In genomic region chr5:119766372-119766771, GRCm38 (mm10) we compare ENCODE assay signal across 16 mouse cellular contexts.
"Had no signal": no experiment of that assay in that cellular context is flagged by ENCODE, and none has a peak within 500 bp of the region (broad histone marks: within the 10 kb centered on the region; RNA-seq: fewer than 3 reads in every experiment).

No protein-coding gene starts in this region.

- ATAC-seq: inflammation-experienced regulatory T-cells, adult 6 months had no signal

- H3K4me2 ChIP-seq: limb, embryonic 12.5 days; liver, embryonic 13.5 days; midbrain, embryonic 11.5 days had no signal

- H3K9me3 ChIP-seq: limb, embryonic 12.5 days; liver, embryonic 13.5 days had no signal

- H3K4me3 ChIP-seq: left cerebral cortex, adult 2 months; limb, embryonic 12.5 days; liver, embryonic 13.5 days had no signal

- H3K9ac ChIP-seq: limb, embryonic 12.5 days; liver, embryonic 13.5 days had no signal

- DNase-seq: kidney, adult 11 months; kidney, adult 8-10 months; kidney, postnatal 25 days; layer of hippocampus, postnatal 36 days; liver, embryonic 13.5 days; lung, adult 2 months; lung, postnatal 4 days; midbrain, embryonic 14.5 days; thymus, adult 2 months; thymus, postnatal 14 days; thymus, postnatal 4 days had no signal

- H3K27ac ChIP-seq: left cerebral cortex, adult 2 months; limb, embryonic 12.5 days; liver, embryonic 13.5 days; stomach, postnatal 0 days had no signal

- H3K4me1 ChIP-seq: liver, embryonic 13.5 days had no signal

- H3K36me3 ChIP-seq: limb, embryonic 12.5 days; liver, embryonic 13.5 days had no signal
